Mouse (Mus musculus): ENCODE measurements around the gene Slc39a13. TPM values are rescaled to one million over a fixed set of nuclear protein-coding genes. Genes with fewer than 3 reads are reported as not detected.
"Not testable (repeated sequence)": the region's sequence is repeated elsewhere in the genome, so short reads cannot be mapped to it uniquely, and the experiment has no call there.

Slc39a13 gene
- polyA plus RNA-seq, 1 experiment from 2014 or later: 17.9 TPM

- Histone ChIP-seq H3K27ac (no peak overlapping the region), H3K9me3 (no peaks in the 10 kb centered on the region), H3K27me3 (ENCODE audit: poor library complexity, severe bottlenecking) (no peaks in the 10 kb centered on the region), H3K36me3 (replicated peaks) (peaks cover 6% of the 10 kb centered on the region; the same call in 1 of the 2 replicates), H3K4me3 (no peak overlapping the region), H3K4me1 (no peaks in the 10 kb centered on the region)
- WGBS: 88% methylated on average over 9 of the region's 9 CpGs
- DNase-seq (ENCODE audit: extremely low spot score, low spot score): no peak
Measured at GRCm38 (mm10) chr2:91027391-91028214, 42.6 kb downstream of the Slc39a13 start.

- H3K9me3 ChIP-seq: no peaks in the 10 kb centered on the region
- H3K36me3 ChIP-seq (replicated peaks): peaks cover 12% of the 10 kb centered on the region
- no peaks in the 10 kb centered on the region for H3K27me3 ChIP-seq (ENCODE audit: poor library complexity, severe bottlenecking)
- no peak for DNase-seq (ENCODE audit: extremely low spot score, low spot score)
- H3K4me3 ChIP-seq: no peak overlapping the region
- no peaks in the 10 kb centered on the region for H3K4me1 ChIP-seq
- WGBS: 77% methylated on average over 1 of the region's 1 CpGs
- H3K27ac ChIP-seq: no peak overlapping the region
Measured at GRCm38 (mm10) chr2:91026491-91026890, 43.7 kb downstream of the Slc39a13 start.

GRCm38 (mm10) chr2:91025081-91025516, 45.1 kb downstream of the Slc39a13 start:
- no peaks in the 10 kb centered on the region for H3K4me1 ChIP-seq
- H3K27me3 ChIP-seq (ENCODE audit: poor library complexity, severe bottlenecking): no peaks in the 10 kb centered on the region
- H3K4me3 ChIP-seq: no peak overlapping the region
- no peak for DNase-seq (ENCODE audit: extremely low spot score, low spot score)
- WGBS: 95% methylated on average over 1 of the region's 1 CpGs
- no peak overlapping the region for H3K27ac ChIP-seq
- peaks cover 25% of the 10 kb centered on the region for H3K36me3 ChIP-seq (replicated peaks)
- H3K9me3 ChIP-seq: no peaks in the 10 kb centered on the region

- Histone ChIP-seq H3K27ac (no peak overlapping the region), H3K4me3 (no peak overlapping the region), H3K4me1 (no peaks in the 10 kb centered on the region), H3K9me3 (no peaks in the 10 kb centered on the region), H3K27me3 (ENCODE audit: poor library complexity, severe bottlenecking) (no peaks in the 10 kb centered on the region), H3K36me3 (replicated peaks) (peaks cover 35% of the 10 kb centered on the region)
- DNase-seq (ENCODE audit: extremely low spot score, low spot score): no peak
- WGBS: 90% methylated on average over 1 of the region's 1 CpGs
Measured at GRCm38 (mm10) chr2:91023956-91024355, 46.3 kb downstream of the Slc39a13 start.

- Histone ChIP-seq H3K36me3 (replicated peaks) (peaks cover 40% of the 10 kb centered on the region), H3K4me3 (no peak overlapping the region), H3K4me1 (no peaks in the 10 kb centered on the region), H3K9me3 (no peaks in the 10 kb centered on the region), H3K27me3 (ENCODE audit: poor library complexity, severe bottlenecking) (no peaks in the 10 kb centered on the region), H3K27ac (no peak overlapping the region)
- WGBS: 78% methylated on average over 2 of the region's 2 CpGs
- no peak for DNase-seq (ENCODE audit: extremely low spot score, low spot score)
Measured at GRCm38 (mm10) chr2:91023131-91023530, 47.1 kb downstream of the Slc39a13 start.

- not testable (repeated sequence) for H3K4me1 ChIP-seq; H3K27me3 ChIP-seq (ENCODE audit: poor library complexity, severe bottlenecking); H3K9me3 ChIP-seq; H3K4me3 ChIP-seq; DNase-seq (ENCODE audit: extremely low spot score, low spot score); H3K27ac ChIP-seq
- WGBS: 96% methylated on average over 7 of the region's 7 CpGs
- H3K36me3 ChIP-seq (replicated peaks): peaks cover 48% of the 10 kb centered on the region
Measured at GRCm38 (mm10) chr2:91022266-91022665, 48.0 kb downstream of the Slc39a13 start.

GRCm38 (mm10) chr2:91019911-91020310, 50.3 kb downstream of the Slc39a13 start:
- Histone ChIP-seq H3K4me1 (peaks cover 13% of the 10 kb centered on the region; the same call in 1 of the 2 replicates), H3K9me3 (no peaks in the 10 kb centered on the region), H3K27me3 (ENCODE audit: poor library complexity, severe bottlenecking) (no peaks in the 10 kb centered on the region), H3K4me3 (no peak overlapping the region), H3K27ac (no peak overlapping the region), H3K36me3 (replicated peaks) (peaks cover 70% of the 10 kb centered on the region)
- 95% methylated on average over 3 of the region's 3 CpGs for WGBS
- DNase-seq (ENCODE audit: extremely low spot score, low spot score): no peak

- Histone ChIP-seq H3K27me3 (ENCODE audit: poor library complexity, severe bottlenecking) (no peaks in the 10 kb centered on the region), H3K9me3 (no peaks in the 10 kb centered on the region), H3K36me3 (replicated peaks) (peaks cover 83% of the 10 kb centered on the region), H3K27ac (no peak overlapping the region), H3K4me1 (peaks cover 13% of the 10 kb centered on the region; the same call in 1 of the 2 replicates), H3K4me3 (no peak overlapping the region)
- DNase-seq (ENCODE audit: extremely low spot score, low spot score): no peak
- 87% methylated on average over 8 of the region's 8 CpGs for WGBS
Measured at GRCm38 (mm10) chr2:91018061-91018788, 52.0 kb downstream of the Slc39a13 start.

GRCm38 (mm10) chr2:91015386-91015785, 54.8 kb downstream of the Slc39a13 start:
- peaks cover 13% of the 10 kb centered on the region; the same call in 1 of the 2 replicates for H3K4me1 ChIP-seq
- H3K4me3 ChIP-seq: no peak overlapping the region
- H3K9me3 ChIP-seq: no peaks in the 10 kb centered on the region
- no peaks in the 10 kb centered on the region for H3K27me3 ChIP-seq (ENCODE audit: poor library complexity, severe bottlenecking)
- no peak overlapping the region for H3K27ac ChIP-seq
- 90% methylated on average over 4 of the region's 4 CpGs for WGBS
- peaks cover 92% of the 10 kb centered on the region for H3K36me3 ChIP-seq (replicated peaks)
- no peak for DNase-seq (ENCODE audit: extremely low spot score, low spot score)

GRCm38 (mm10) chr2:91013881-91014280, 56.3 kb downstream of the Slc39a13 start:
- Histone ChIP-seq H3K4me3 (no peak overlapping the region), H3K4me1 (peaks cover 13% of the 10 kb centered on the region; the same call in 1 of the 2 replicates), H3K36me3 (replicated peaks) (peaks cover 94% of the 10 kb centered on the region), H3K27me3 (ENCODE audit: poor library complexity, severe bottlenecking) (no peaks in the 10 kb centered on the region), H3K27ac (no peak overlapping the region), H3K9me3 (no peaks in the 10 kb centered on the region)
- WGBS: 91% methylated on average over 2 of the region's 2 CpGs
- no peak for DNase-seq (ENCODE audit: extremely low spot score, low spot score)

Measured in forebrain, embryonic 10.5 days (tissue).